Mouse (Mus musculus) brain, embryonic 14.5 days (tissue): ENCODE data around the gene Lbx2. TPM values are rescaled to one million over a fixed set of nuclear protein-coding genes. Genes with fewer than 3 reads are reported as not detected.
A peak's percentile ranks its signal among the peaks of the same experiment; 100 is the strongest.

Experiments
- DNase-seq: peaks from one replicate; pipeline ENCODE4 v3.0.0-alpha.2; 2011; ENCODE audit warnings: low read depth
- CTCF ChIP-seq: fragments of 200-500 bp; IDR thresholded peaks from 2 replicates; pipeline ENCODE4 v1.5.1; 2012; ENCODE audit warnings: inconsistent platforms, mild to moderate bottlenecking, moderate library complexity, borderline replicate concordance; ENCODE audit not compliant: insufficient read depth, insufficient read length; ENCODE audit errors: extremely low read depth
- POLR2A ChIP-seq: fragments of 200-500 bp; IDR thresholded peaks from 2 replicates; pipeline ENCODE4 v1.6.1; 2012; ENCODE audit warnings: mild to moderate bottlenecking, inconsistent platforms, borderline replicate concordance; ENCODE audit not compliant: poor library complexity, insufficient read depth, insufficient read length, severe bottlenecking; ENCODE audit errors: extremely low read depth
- polyA plus RNA-seq: library from polyadenylated mRNA; depleted of rRNA; stranded (reverse); fragments of >200 nt; gene quantifications from 2 replicates; pipeline ENCODE4 v1.2.3, GENCODE M21; 2012

Lbx2 gene
- polyA plus RNA-seq, 1 experiment = 0.29 TPM

GRCm38 (mm10) chr6:83074979-83075378 lies 11.2 kb upstream of the Lbx2 start:
- TF ChIP-seq POLR2A = no peak
- TF ChIP-seq CTCF = no peak
- DNase-seq = peak; percentile 32

- DNase-seq = peak; percentile 53
- no peak; the same call in 1 of the 2 replicates for TF ChIP-seq POLR2A
- TF ChIP-seq CTCF = no peak
Observed at GRCm38 (mm10) chr6:83077630-83078323, 8.4 kb upstream of the Lbx2 start, which contains the start of gene Pcgf1. Gene Pcgf1 (plus strand): TSS chr6:83077869.

- TF ChIP-seq CTCF = peak; percentile 49; the same call in 1 of the 2 replicates
- TF ChIP-seq POLR2A = 0 out of 2 replicates have a peak, but pooled peaks have one; percentile 20
- DNase-seq = peak; percentile 99
Observed at GRCm38 (mm10) chr6:83078324-83078858, 7.8 kb upstream of the Lbx2 start.

GRCm38 (mm10) chr6:83080210-83080609 lies 6.0 kb upstream of the Lbx2 start:
- DNase-seq = no peak
- no peak for TF ChIP-seq POLR2A
- no peak for TF ChIP-seq CTCF

- TF ChIP-seq CTCF (no peak), POLR2A (no peak)
Observed at GRCm38 (mm10) chr6:83083497-83083896, 2.7 kb upstream of the Lbx2 start.

GRCm38 (mm10) chr6:83084477-83084876 lies 1.7 kb upstream of the Lbx2 start:
- DNase-seq = no peak
- TF ChIP-seq CTCF = no peak
- no peak for TF ChIP-seq POLR2A

More at GRCm38 (mm10) chr6:83083497-83083896, 2.7 kb upstream of the Lbx2 start:
- no peak for DNase-seq

GRCm38 (mm10) chr6:83087205-83087925 lies 1.2 kb downstream of the Lbx2 start:
- DNase-seq = no peak
- TF ChIP-seq CTCF = no peak
- no peak for TF ChIP-seq POLR2A

- DNase-seq = no peak
- TF ChIP-seq CTCF = no peak
- TF ChIP-seq POLR2A = no peak
Observed at GRCm38 (mm10) chr6:83087926-83088260, 1.7 kb downstream of the Lbx2 start.

- no peak for DNase-seq
- TF ChIP-seq POLR2A = no peak
- no peak for TF ChIP-seq CTCF
Observed at GRCm38 (mm10) chr6:83092416-83093127, 6.4 kb downstream of the Lbx2 start.

GRCm38 (mm10) chr6:83095968-83096367 lies 9.8 kb downstream of the Lbx2 start:
- TF ChIP-seq POLR2A = no peak
- no peak for TF ChIP-seq CTCF
- DNase-seq = no peak

GRCm38 (mm10) chr6:83098411-83098810 lies 12.2 kb downstream of the Lbx2 start:
- TF ChIP-seq CTCF = no peak
- TF ChIP-seq POLR2A = no peak
- no peak for DNase-seq

- peak; percentile 41; the same call in 1 of the 2 replicates for TF ChIP-seq CTCF
- TF ChIP-seq POLR2A = peak; percentile 8; the same call in 1 of the 2 replicates
Observed at GRCm38 (mm10) chr6:83101316-83101687, 15.1 kb downstream of the Lbx2 start, which contains the start of the genes Ccdc142 and Gm42688. Gene Ccdc142 (plus strand): TSS chr6:83101601. Gene Gm42688 (plus strand): TSS chr6:83101617.

More at GRCm38 (mm10) chr6:83101316-83101687, 15.1 kb downstream of the Lbx2 start, which contains the start of the genes Ccdc142 and Gm42688:
- DNase-seq = peak; percentile 96
